Mouse (Mus musculus) kidney, postnatal 36 days (tissue): ENCODE results near the gene Tkt.

Source experiments
- DNase-seq, 2 experiments: peaks; one replicate each; pipeline ENCODE4 v3.0.0; 2021 to 2022; ENCODE audit warnings: mixed read lengths in 2 of 2

Gene Tkt

GRCm38 (mm10) chr14:30622556-30622955, 74.4 kb downstream of the Tkt start:
- no peak for DNase-seq
